Mouse (Mus musculus): ENCODE results near the gene Trak2.

GRCm38 (mm10) chr1:58954578-58955410 is 18.4 kb downstream of the Trak2 start:
- TF ChIP-seq GATA1 (IDR thresholded peaks at IDR 0.05; ENCODE audit: low read length) (no peak), TAL1 (IDR thresholded peaks at IDR 0.05; ENCODE audit: low read length) (no peak)
